Mouse (Mus musculus): ENCODE data around the gene Zfp385b.

Gene Zfp385b

GRCm38 (mm10) chr2:77790295-77790694 is 29.1 kb downstream of the Zfp385b start:
- DNase-seq (ENCODE audit: low spot score in 2 of 2), result no peak

GRCm38 (mm10) chr2:77781390-77781789 is 38.0 kb downstream of the Zfp385b start:
- no peak for DNase-seq (ENCODE audit: low spot score in 2 of 2)

- DNase-seq (ENCODE audit: low spot score in 2 of 2), result peak in 1 of 2 experiments; percentile 31
Observed at GRCm38 (mm10) chr2:77777781-77778180, 41.7 kb downstream of the Zfp385b start.

- no peak for DNase-seq (ENCODE audit: low spot score in 2 of 2)
Observed at GRCm38 (mm10) chr2:77777047-77777686, 42.3 kb downstream of the Zfp385b start.

- DNase-seq (ENCODE audit: low spot score in 2 of 2), result no peak
Observed at GRCm38 (mm10) chr2:77775247-77775880, 44.1 kb downstream of the Zfp385b start.

- DNase-seq (ENCODE audit: low spot score in 2 of 2), result no peak
Observed at GRCm38 (mm10) chr2:77770056-77770697, 49.3 kb downstream of the Zfp385b start.

GRCm38 (mm10) chr2:77768321-77768886 is 51.0 kb downstream of the Zfp385b start:
- DNase-seq (ENCODE audit: low spot score in 2 of 2), result peak in 1 of 2 experiments; percentile 54

- no peak for DNase-seq (ENCODE audit: low spot score in 2 of 2)
Observed at GRCm38 (mm10) chr2:77761967-77762366, 57.5 kb downstream of the Zfp385b start.

GRCm38 (mm10) chr2:77758403-77759071 is 60.9 kb downstream of the Zfp385b start:
- DNase-seq (ENCODE audit: low spot score in 2 of 2), result peak in 1 of 2 experiments; percentile 38

GRCm38 (mm10) chr2:77752491-77752890 is 66.9 kb downstream of the Zfp385b start:
- DNase-seq (ENCODE audit: low spot score in 2 of 2), result no peak

GRCm38 (mm10) chr2:77749631-77750030 is 69.8 kb downstream of the Zfp385b start:
- DNase-seq (ENCODE audit: low spot score in 2 of 2), result no peak

GRCm38 (mm10) chr2:77746417-77746816 is 73.0 kb downstream of the Zfp385b start:
- no peak for DNase-seq (ENCODE audit: low spot score in 2 of 2)

- no peak for DNase-seq (ENCODE audit: low spot score in 2 of 2)
Observed at GRCm38 (mm10) chr2:77745246-77745645, 74.2 kb downstream of the Zfp385b start.

- no peak for DNase-seq (ENCODE audit: low spot score in 2 of 2)
Observed at GRCm38 (mm10) chr2:77742359-77742758, 77.1 kb downstream of the Zfp385b start.

- no peak for DNase-seq (ENCODE audit: low spot score in 2 of 2)
Observed at GRCm38 (mm10) chr2:77730196-77730595, 89.2 kb downstream of the Zfp385b start.

GRCm38 (mm10) chr2:77726798-77727197 is 92.6 kb downstream of the Zfp385b start:
- DNase-seq (ENCODE audit: low spot score in 2 of 2), result no peak

- DNase-seq (ENCODE audit: low spot score in 2 of 2), result no peak
Observed at GRCm38 (mm10) chr2:77720806-77721205, 98.6 kb downstream of the Zfp385b start.

GRCm38 (mm10) chr2:77716367-77716766 is 103.1 kb downstream of the Zfp385b start:
- no peak for DNase-seq (ENCODE audit: low spot score in 2 of 2)

- no peak for DNase-seq (ENCODE audit: low spot score in 2 of 2)
Observed at GRCm38 (mm10) chr2:77713886-77714285, 105.6 kb downstream of the Zfp385b start.

- DNase-seq (ENCODE audit: low spot score in 2 of 2), result no peak
Observed at GRCm38 (mm10) chr2:77711751-77712150, 107.7 kb downstream of the Zfp385b start.

- DNase-seq (ENCODE audit: low spot score in 2 of 2), result peak in 1 of 2 experiments; percentile 47
Observed at GRCm38 (mm10) chr2:77709206-77709794, 110.1 kb downstream of the Zfp385b start.

- no peak for DNase-seq (ENCODE audit: low spot score in 2 of 2)
Observed at GRCm38 (mm10) chr2:77707138-77707537, 112.3 kb downstream of the Zfp385b start.
